Mouse (Mus musculus) heart, embryonic 11.5 days (tissue): ENCODE data around the gene Mob4. TPM values are rescaled to one million over a fixed set of nuclear protein-coding genes. Genes with fewer than 3 reads are reported as not detected.
A peak's percentile ranks its signal among the peaks of the same experiment; 100 is the strongest.

Experiments
- ATAC-seq: fragments of 200-750 bp; cut with Nextera tagmentation; replicated peaks from 2 replicates; pipeline ENCODE4 v1.8.0; 2017; ENCODE audit warnings: moderate library complexity; ENCODE audit not compliant: insufficient number of reproducible peaks, low FRiP score, low TSS enrichment
- H3K27ac ChIP-seq: fragments of 300-500 bp; sonication (generic); 2 replicates; pipeline ENCODE4 v1.5.1; 2014; ENCODE audit warnings: mild to moderate bottlenecking, low read depth, low read length
- H3K27me3 ChIP-seq: fragments of 300-500 bp; sonication (generic); 2 replicates; pipeline ENCODE4 v1.6.1; 2014; ENCODE audit warnings: mild to moderate bottlenecking, low read length, mixed read lengths; ENCODE audit not compliant: control insufficient read depth, insufficient read depth
- H3K36me3 ChIP-seq: fragments of 300-500 bp; sonication (generic); 2 replicates; pipeline ENCODE4 v1.6.1; 2014; ENCODE audit warnings: mild to moderate bottlenecking, low read length, moderate library complexity, mixed read lengths; ENCODE audit not compliant: control insufficient read depth, insufficient read depth
- H3K4me1 ChIP-seq: fragments of 300-500 bp; sonication (generic); 2 replicates; pipeline ENCODE4 v1.6.1; 2014; ENCODE audit warnings: low read length; ENCODE audit not compliant: control insufficient read depth, insufficient read depth
- H3K4me2 ChIP-seq: fragments of 300-500 bp; sonication (generic); 2 replicates; pipeline ENCODE4 v1.6.1; 2014; ENCODE audit warnings: mild to moderate bottlenecking, moderate library complexity
- H3K4me3 ChIP-seq: fragments of 300-500 bp; sonication (generic); 2 replicates; pipeline ENCODE4 v1.5.1; 2014; ENCODE audit warnings: low read depth, low read length
- H3K9ac ChIP-seq: fragments of 300-500 bp; sonication (generic); 2 replicates; pipeline ENCODE4 v1.6.1; 2014; ENCODE audit warnings: mild to moderate bottlenecking, low read depth, low read length, moderate library complexity
- H3K9me3 ChIP-seq: fragments of 300-500 bp; sonication (generic); replicated peaks from 2 replicates; pipeline ENCODE4 v1.6.1; 2016; ENCODE audit warnings: low read length; ENCODE audit not compliant: control insufficient read depth
- WGBS: fragments of 180-500 bp; shearing (Covaris S2); extraction: QIAGEN DNeasy Blood & Tissue Kit; methylation state at CpG from one replicate; pipeline ENCODE4 v1.1.7; 2014; ENCODE audit not compliant: insufficient replicate concordance; 5-methylcytosine and 5-hydroxymethylcytosine counted together
- polyA plus RNA-seq: library from polyadenylated mRNA; unstranded; fragments of >200 nt; fragmentation: Nextera tagmentation; extraction: Ambion mirVana; gene quantifications from 2 replicates; pipeline ENCODE4 v1.2.1, GENCODE M21; 2014

Gene Mob4
- polyA plus RNA-seq, 1 experiment from 2014 or later: 120 TPM

DNA sequence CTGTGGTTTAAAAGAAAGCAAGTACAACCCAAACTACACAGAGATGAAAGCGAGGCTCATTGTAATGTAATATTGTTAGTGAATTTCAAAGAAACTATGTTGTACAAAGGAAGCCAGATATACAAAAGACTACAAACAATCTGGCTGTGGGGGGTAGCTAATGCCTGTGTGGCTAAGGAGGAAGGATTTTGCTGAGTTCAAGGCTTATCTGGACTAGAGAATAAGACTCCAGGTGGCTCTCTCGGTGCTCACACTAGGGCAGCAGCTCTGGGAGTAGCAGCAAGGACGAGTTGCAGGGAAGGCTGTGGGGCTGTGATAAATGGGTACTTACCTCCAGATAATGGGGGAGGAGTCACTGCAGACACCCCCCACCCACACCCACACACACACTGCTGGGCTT is 67.7 kb downstream of the Mob4 start:
- 33% methylated on average over 3 of the region's 3 CpGs for WGBS
- H3K27ac ChIP-seq: no peak overlapping the region
- H3K9me3 ChIP-seq: no peaks in the 10 kb centered on the region
- no peak overlapping the region for H3K4me2 ChIP-seq
- no peak overlapping the region for H3K9ac ChIP-seq
- H3K4me1 ChIP-seq: 0 out of 2 replicates have a peak, but pooled peaks cover 6% of the 10 kb centered on the region
- H3K27me3 ChIP-seq: no peaks in the 10 kb centered on the region
- no peak overlapping the region for H3K4me3 ChIP-seq
- ATAC-seq: 0 out of 2 replicates have a peak, but pooled peaks have one; percentile 16
- H3K36me3 ChIP-seq: no peaks in the 10 kb centered on the region

DNA sequence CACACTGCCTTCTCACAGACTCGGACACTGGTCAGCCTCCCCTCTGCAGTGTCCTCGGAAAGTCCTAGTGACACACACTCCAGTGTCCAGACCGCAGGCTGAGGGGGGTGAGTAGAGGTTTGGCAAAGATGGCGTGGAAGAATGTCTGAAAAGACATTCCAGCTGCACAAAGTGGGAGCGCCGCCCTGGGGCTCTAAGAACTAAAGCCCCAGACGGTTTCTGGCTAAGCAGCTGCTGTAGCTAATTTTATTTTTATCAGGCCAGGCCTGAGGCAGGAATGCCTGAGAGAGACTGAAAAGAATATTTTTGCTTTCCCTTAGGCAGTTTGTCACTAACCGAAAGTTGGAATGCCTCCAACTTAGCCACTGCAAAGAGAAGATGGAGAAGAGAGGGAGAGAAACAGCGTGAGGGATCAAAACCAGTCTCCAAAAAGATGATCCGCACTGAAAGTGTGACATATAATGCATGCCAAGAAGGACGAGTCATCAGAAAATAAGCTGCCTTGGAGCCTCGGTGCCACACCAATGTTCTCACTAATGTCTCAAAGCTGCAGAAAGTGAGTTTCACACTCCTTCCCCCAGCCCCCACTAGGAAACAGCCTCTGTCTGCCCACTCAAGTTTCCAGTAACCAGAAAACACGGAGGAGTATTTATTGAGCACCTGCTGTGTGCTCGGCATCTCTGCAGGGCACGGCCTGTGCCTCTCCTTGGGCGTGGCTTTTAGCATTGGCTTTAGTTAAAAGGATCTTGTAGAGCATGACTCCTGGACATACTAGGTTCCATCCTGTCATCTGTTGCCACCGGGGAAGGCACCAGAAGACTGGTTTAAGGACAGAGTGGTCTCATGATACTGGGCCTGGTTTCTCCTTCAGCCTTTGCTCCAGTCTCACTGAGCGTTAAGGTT is 71.1 kb downstream of the Mob4 start:
- no peaks in the 10 kb centered on the region for H3K27me3 ChIP-seq
- H3K9ac ChIP-seq: peak overlapping the region; percentile 43
- H3K9me3 ChIP-seq: no peaks in the 10 kb centered on the region
- no peaks in the 10 kb centered on the region for H3K36me3 ChIP-seq
- peak overlapping the region; percentile 70 for H3K27ac ChIP-seq
- 61% methylated on average over 18 of the region's 18 CpGs for WGBS
- ATAC-seq: no peak
- H3K4me3 ChIP-seq: no peak overlapping the region
- no peak overlapping the region for H3K4me2 ChIP-seq
- 0 out of 2 replicates have a peak, but pooled peaks cover 6% of the 10 kb centered on the region for H3K4me1 ChIP-seq

Other genes starting within 250 kb of the Mob4 start
- gene Ankrd44, start 204.8 kb upstream of the Mob4 start, polyA plus RNA-seq: 11.1 and 14.0 TPM in 2 replicates
- 202 and 234 TPM in 2 replicates for gene Sf3b1, start 103.8 kb upstream of the Mob4 start, polyA plus RNA-seq
- 27.5 and 29.2 TPM in 2 replicates for gene Coq10b, start 78.5 kb upstream of the Mob4 start, polyA plus RNA-seq
- 428 and 433 TPM in 2 replicates for gene Hspe1, start 43.1 kb upstream of the Mob4 start, polyA plus RNA-seq
- gene Hspd1, start 43.0 kb upstream of the Mob4 start, polyA plus RNA-seq: 452 and 498 TPM in 2 replicates
- 4.8 and 6.3 TPM in 2 replicates for gene Rftn2, start 95.6 kb downstream of the Mob4 start, polyA plus RNA-seq
- 3.9 and 4.0 TPM in 2 replicates for gene Mars2, start 105.9 kb downstream of the Mob4 start, polyA plus RNA-seq
- gene Boll, start 232.2 kb downstream of the Mob4 start, polyA plus RNA-seq: 0.20 and 0.33 TPM in 2 replicates